1 mouse cellular context compared by ENCODE assay signal in the genomic region with DNA sequence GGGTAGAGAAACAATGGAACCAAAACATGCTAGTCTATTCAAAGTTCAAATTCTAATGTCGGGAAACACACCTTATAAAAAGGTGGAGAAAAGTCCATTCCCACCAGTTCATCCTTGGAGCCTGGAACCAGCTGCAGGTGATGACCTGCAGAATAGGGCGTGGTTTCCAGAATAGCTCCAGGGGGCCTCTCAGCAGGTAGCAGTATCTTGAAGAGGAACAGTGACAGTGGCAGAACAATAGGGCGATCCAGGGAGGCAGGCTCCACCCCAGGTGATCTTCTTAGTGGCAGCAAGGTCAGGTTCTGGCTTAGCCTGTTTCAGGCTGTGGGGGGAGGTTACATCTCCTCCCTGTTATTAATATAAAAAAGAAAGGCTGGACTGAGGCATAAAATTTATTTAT. TPM values are rescaled to one million over a fixed set of nuclear protein-coding genes. Genes with fewer than 3 reads are reported as not detected.
"Had no signal": no experiment of that assay in that cellular context is flagged by ENCODE, and none has a peak within 500 bp of the region (broad histone marks: within the 10 kb centered on the region; RNA-seq: fewer than 3 reads in every experiment).

No protein-coding gene starts in this region.

RNA-seq across cellular contexts. Expression of a gene that starts 19.7 kb away (rescaled TPM):
- polyA plus RNA-seq: macrophage had no signal

RNA-seq across cellular contexts. Expression of a gene that starts 49.3 kb away (rescaled TPM):
- polyA plus RNA-seq: macrophage had no signal
